ENCODE assay signal across 9 mouse cellular contexts in the genomic region with DNA sequence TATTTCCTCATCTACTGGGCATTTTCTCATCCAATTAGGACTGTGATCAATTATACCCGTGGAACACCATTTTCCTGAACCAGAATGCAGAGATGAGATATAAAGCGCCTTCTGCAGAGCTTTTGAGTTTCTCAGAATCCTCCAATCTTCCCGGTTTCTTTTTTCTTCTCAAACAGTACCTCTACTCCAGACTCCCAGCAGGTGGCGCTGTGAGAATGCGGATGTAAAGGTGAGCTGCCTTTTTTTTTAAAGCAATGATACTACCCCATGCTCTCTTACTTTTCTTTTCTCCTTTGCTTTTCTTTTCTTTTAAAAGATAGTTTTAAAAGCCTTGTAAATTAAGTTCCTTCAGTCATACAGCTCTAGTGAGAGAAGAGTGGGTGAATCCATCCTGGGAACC.
DNase-seq lines count a peak whose midpoint lies in the region; ATAC-seq lines count a peak whose summit lies in the region.
"Had no signal": no experiment of that assay in that cellular context is flagged by ENCODE, and none has a peak within 500 bp of the region (broad histone marks: within the 10 kb centered on the region; RNA-seq: fewer than 3 reads in every experiment).

No protein-coding gene starts in this region.

- peak; percentile 58 for DNase-seq in gastrocnemius, adult 18-20 months (ENCODE audit: low spot score)
- no peak for DNase-seq in gastrocnemius, postnatal 25 days
- peak; percentile 17 to 45 for DNase-seq in adrenal gland, postnatal 4 days (ENCODE audit: low spot score in 2 of 2)
- peak; percentile 80 for DNase-seq in embryonic facial prominence, embryonic 11.5 days (ENCODE audit: low spot score)
- peak; percentile 41 to 54 for DNase-seq in left cerebral cortex, adult 8-10 months (ENCODE audit: low spot score in 2 of 2)
- peak; percentile 9 for DNase-seq in thymus, postnatal 25 days

- H3K27ac ChIP-seq in embryonic facial prominence, embryonic 11.5 days (replicated peaks; ENCODE audit: low read depth, low read length), result no peak overlapping the region
- no peak overlapping the region for H3K27ac ChIP-seq in hindbrain, embryonic 13.5 days
- no peak overlapping the region for H3K27ac ChIP-seq in midbrain, embryonic 15.5 days
- H3K27ac ChIP-seq: limb, embryonic 13.5 days had no signal

- no peak overlapping the region for H3K4me2 ChIP-seq in embryonic facial prominence, embryonic 11.5 days (ENCODE audit: low read depth, low read length)
- no peak overlapping the region for H3K4me2 ChIP-seq in hindbrain, embryonic 13.5 days
- no peak overlapping the region for H3K4me2 ChIP-seq in midbrain, embryonic 15.5 days
- H3K4me2 ChIP-seq: limb, embryonic 13.5 days had no signal

- H3K4me1 ChIP-seq in embryonic facial prominence, embryonic 11.5 days (ENCODE audit: control insufficient read depth, insufficient read depth, low read length), result no peaks in the 10 kb centered on the region
- peaks cover 10% of the 10 kb centered on the region; the same call in 1 of the 2 replicates for H3K4me1 ChIP-seq in hindbrain, embryonic 13.5 days (replicated peaks)
- no peaks in the 10 kb centered on the region for H3K4me1 ChIP-seq in midbrain, embryonic 15.5 days
- H3K4me1 ChIP-seq: limb, embryonic 13.5 days had no signal

- WGBS in embryonic facial prominence, embryonic 11.5 days, result 8% methylated on average over 5 of the region's 5 CpGs
- 11% methylated on average over 5 of the region's 5 CpGs for WGBS in hindbrain, embryonic 13.5 days
- WGBS in midbrain, embryonic 15.5 days, result 9% methylated on average over 5 of the region's 5 CpGs

- H3K4me3 ChIP-seq in embryonic facial prominence, embryonic 11.5 days (ENCODE audit: low read depth, low read length), result no peak overlapping the region
- H3K4me3 ChIP-seq in hindbrain, embryonic 13.5 days, result no peak overlapping the region
- no peak overlapping the region for H3K4me3 ChIP-seq in midbrain, embryonic 15.5 days
- H3K4me3 ChIP-seq: limb, embryonic 13.5 days had no signal

- H3K9me3 ChIP-seq in embryonic facial prominence, embryonic 11.5 days (replicated peaks; ENCODE audit: control insufficient read depth, low read length), result no peaks in the 10 kb centered on the region
- H3K9me3 ChIP-seq in hindbrain, embryonic 13.5 days, result peaks cover 3% of the 10 kb centered on the region
- H3K9me3 ChIP-seq in midbrain, embryonic 15.5 days, result 0 out of 2 replicates have a peak, but pooled peaks cover 1% of the 10 kb centered on the region
- H3K9me3 ChIP-seq: limb, embryonic 13.5 days had no signal

- H3K27me3 ChIP-seq in embryonic facial prominence, embryonic 11.5 days (ENCODE audit: control insufficient read depth, insufficient read depth, low read length), result no peaks in the 10 kb centered on the region; the same call in 1 of the 2 replicates
- H3K27me3 ChIP-seq in hindbrain, embryonic 13.5 days, result peaks cover 20% of the 10 kb centered on the region
- H3K27me3 ChIP-seq in midbrain, embryonic 15.5 days (replicated peaks), result no peaks in the 10 kb centered on the region

- no peak overlapping the region for H3K9ac ChIP-seq in embryonic facial prominence, embryonic 11.5 days (replicated peaks; ENCODE audit: low read length)
- no peak overlapping the region for H3K9ac ChIP-seq in hindbrain, embryonic 13.5 days
- H3K9ac ChIP-seq in midbrain, embryonic 15.5 days, result no peak overlapping the region
- H3K9ac ChIP-seq: limb, embryonic 13.5 days had no signal

- no peaks in the 10 kb centered on the region for H3K36me3 ChIP-seq in embryonic facial prominence, embryonic 11.5 days (replicated peaks; ENCODE audit: control insufficient read depth, insufficient read depth, low read depth, low read length)
- no peaks in the 10 kb centered on the region for H3K36me3 ChIP-seq in hindbrain, embryonic 13.5 days
- no peaks in the 10 kb centered on the region for H3K36me3 ChIP-seq in midbrain, embryonic 15.5 days (replicated peaks)
- H3K36me3 ChIP-seq: limb, embryonic 13.5 days had no signal

- ATAC-seq in embryonic facial prominence, embryonic 11.5 days (replicated peaks; ENCODE audit: insufficient number of reproducible peaks, low FRiP score, low TSS enrichment, low read depth), result no peak
- 0 out of 2 replicates have a peak, but pooled peaks have one; percentile 8 for ATAC-seq in hindbrain, embryonic 13.5 days (ENCODE audit: low FRiP score)
- ATAC-seq in midbrain, embryonic 15.5 days (replicated peaks), result 0 out of 2 replicates have a peak, but pooled peaks have one; percentile 44
